In the genomic region with DNA sequence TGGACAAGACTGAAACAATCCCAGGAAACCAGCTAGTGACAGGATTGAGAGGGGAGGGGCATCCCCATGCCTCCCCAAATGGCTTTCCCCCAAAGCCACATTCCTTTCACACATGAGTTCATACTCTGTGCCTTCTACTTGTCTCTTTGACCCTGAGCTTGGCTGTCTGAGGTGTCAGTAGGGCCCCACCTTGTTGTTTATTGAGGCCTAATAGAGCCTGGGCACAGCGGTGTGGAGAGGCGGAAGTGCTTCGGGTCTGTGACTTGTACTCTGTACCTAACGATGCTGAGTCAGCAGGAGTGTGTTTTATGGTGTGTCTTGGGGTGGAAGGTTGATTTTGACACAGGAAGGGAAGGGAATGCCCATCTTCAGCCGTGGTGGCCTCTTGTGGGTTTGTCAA, we compare ENCODE assay signal across 13 mouse cellular contexts. TPM values are rescaled to one million over a fixed set of nuclear protein-coding genes. Genes with fewer than 3 reads are reported as not detected.
DNase-seq lines count a peak whose midpoint lies in the region; ATAC-seq and TF ChIP-seq lines count a peak whose summit lies in the region.
"Had no signal": no experiment of that assay in that cellular context is flagged by ENCODE, and none has a peak within 500 bp of the region (broad histone marks: within the 10 kb centered on the region; RNA-seq: fewer than 3 reads in every experiment).

No protein-coding gene starts in this region.

- no peaks in the 10 kb centered on the region for H3K27me3 ChIP-seq in heart, adult 2 months (ENCODE audit: control insufficient read depth, insufficient read depth, low read length)
- no peaks in the 10 kb centered on the region for H3K27me3 ChIP-seq in kidney, postnatal 0 days (ENCODE audit: insufficient read depth, low read length)
- H3K27me3 ChIP-seq in hindbrain, embryonic 12.5 days = no peaks in the 10 kb centered on the region
- H3K27me3 ChIP-seq: neural tube, embryonic 15.5 days had no signal

- peak; percentile 67; the same call in 1 of the 2 replicates for TF ChIP-seq EP300 in heart, adult 2 months (IDR thresholded peaks at IDR 0.05; ENCODE audit: insufficient read depth, low read depth, low read length)

- intact Hi-C loops in heart, adult 2 months (cut with DNase I) = no loop called here
- intact Hi-C loops in heart, postnatal 25 days (cut with DNase I) = no loop called here

- TF ChIP-seq POLR2A in heart, adult 2 months (IDR thresholded peaks at IDR 0.05; ENCODE audit: insufficient read depth, low read depth, low read length) = no peak

- H3K4me2 ChIP-seq in kidney, postnatal 0 days (ENCODE audit: low read length) = no peak overlapping the region
- H3K4me2 ChIP-seq in hindbrain, embryonic 12.5 days (replicated peaks) = no peak overlapping the region
- H3K4me2 ChIP-seq: neural tube, embryonic 15.5 days had no signal

- peaks cover 29% of the 10 kb centered on the region for H3K4me1 ChIP-seq in heart, adult 2 months (ENCODE audit: control insufficient read depth, insufficient read depth, low read length)
- H3K4me1 ChIP-seq in kidney, postnatal 0 days (replicated peaks; ENCODE audit: insufficient read depth, low read length) = peaks cover 9% of the 10 kb centered on the region
- H3K4me1 ChIP-seq in hindbrain, embryonic 12.5 days = no peaks in the 10 kb centered on the region
- H3K4me1 ChIP-seq: neural tube, embryonic 15.5 days had no signal

- peak; percentile 94 for ATAC-seq in kidney, postnatal 0 days (replicated peaks; ENCODE audit: low FRiP score, low read depth)
- no peak for ATAC-seq in hindbrain, embryonic 12.5 days (ENCODE audit: low FRiP score)
- ATAC-seq: midbrain, embryonic 16.5 days had no signal

- H3K27ac ChIP-seq in heart, adult 2 months = peak overlapping the region; percentile 36
- H3K27ac ChIP-seq in kidney, postnatal 0 days = peak overlapping the region; percentile 50
- H3K27ac ChIP-seq in hindbrain, embryonic 12.5 days = no peak overlapping the region
- H3K27ac ChIP-seq in layer of hippocampus, adult 2 months = no peak overlapping the region; the same call in 1 of the 2 replicates
- H3K27ac ChIP-seq: neural tube, embryonic 15.5 days had no signal

- TF ChIP-seq CTCF in heart, adult 2 months (IDR thresholded peaks at IDR 0.05) = no peak
- TF ChIP-seq CTCF in kidney, postnatal 0 days (IDR thresholded peaks at IDR 0.05; ENCODE audit: low read depth) = no peak
- TF ChIP-seq CTCF in layer of hippocampus, adult 2 months (conservative IDR thresholded peaks at IDR 0.05) = no peak

- peaks cover 5% of the 10 kb centered on the region for H3K79me2 ChIP-seq in heart, adult 2 months (replicated peaks; ENCODE audit: control insufficient read depth, insufficient read depth, low read length)

- 35% methylated on average over 5 of the region's 5 CpGs for WGBS in heart, adult 2 months
- 12% methylated on average over 5 of the region's 5 CpGs for WGBS in kidney, postnatal 0 days
- 76% methylated on average over 5 of the region's 5 CpGs for WGBS in hindbrain, embryonic 12.5 days

- H3K4me3 ChIP-seq in heart, adult 2 months = no peak overlapping the region
- H3K4me3 ChIP-seq in kidney, postnatal 0 days (replicated peaks; ENCODE audit: low read depth, low read length) = no peak overlapping the region
- no peak overlapping the region for H3K4me3 ChIP-seq in hindbrain, embryonic 12.5 days
- no peak overlapping the region for H3K4me3 ChIP-seq in layer of hippocampus, adult 2 months
- H3K4me3 ChIP-seq: neural tube, embryonic 15.5 days had no signal

- H3K36me3 ChIP-seq in heart, adult 2 months (ENCODE audit: control insufficient read depth, insufficient read depth, low read length) = peaks cover 13% of the 10 kb centered on the region
- no peaks in the 10 kb centered on the region for H3K36me3 ChIP-seq in kidney, postnatal 0 days (ENCODE audit: insufficient read depth, low read length)
- no peaks in the 10 kb centered on the region for H3K36me3 ChIP-seq in hindbrain, embryonic 12.5 days
- H3K36me3 ChIP-seq: neural tube, embryonic 15.5 days had no signal

- no peaks in the 10 kb centered on the region for H3K9me3 ChIP-seq in kidney, postnatal 0 days (replicated peaks; ENCODE audit: low read length)
- H3K9me3 ChIP-seq in hindbrain, embryonic 12.5 days (replicated peaks) = no peaks in the 10 kb centered on the region
- H3K9me3 ChIP-seq: neural tube, embryonic 15.5 days had no signal

- peak in 1 of 2 experiments; percentile 20 for DNase-seq in heart, adult 2 months
- no peak for DNase-seq in heart, postnatal 25 days (ENCODE audit: low spot score)
- peak; percentile 31 for DNase-seq in lung, postnatal 10 days
- no peak for DNase-seq in lung, postnatal 25 days (ENCODE audit: low spot score)
- peak; percentile 80 for DNase-seq in kidney, postnatal 0 days (ENCODE audit: low spot score)
- peak; percentile 73 for DNase-seq in yolk sac, embryonic 10.5 days (ENCODE audit: low spot score)
- DNase-seq in layer of hippocampus, adult 2 months (ENCODE audit: low spot score in 2 of 2) = no peak
- DNase-seq: adrenal gland, adult 2 months; lung, postnatal 14 days; right cerebral cortex, postnatal 14 days had no signal

- H3K9ac ChIP-seq in heart, adult 2 months (ENCODE audit: low read depth, low read length) = no peak overlapping the region
- H3K9ac ChIP-seq in kidney, postnatal 0 days (ENCODE audit: low read depth, low read length) = no peak overlapping the region
- H3K9ac ChIP-seq in hindbrain, embryonic 12.5 days = no peak overlapping the region
- H3K9ac ChIP-seq: neural tube, embryonic 15.5 days had no signal

RNA-seq across cellular contexts. Expression of a gene that starts 26.4 kb away (rescaled TPM):
- total RNA-seq in heart, adult 2 months (2021) = 10 to 100 TPM; 87.7 to 89.1 TPM
- polyA plus RNA-seq in heart, adult 2 months (2012; rRNA removed) = 44.8 and 53.7 TPM in 2 replicates
- total RNA-seq in heart, postnatal 25 days (2021) = 100 to 1,000 TPM in 1 of 2 experiments, 10 to 100 TPM in 1; 93.4 to 103 TPM
- polyA plus RNA-seq in kidney, postnatal 0 days (2015; fragmentation: Nextera tagmentation; extraction: Ambion mirVana) = 5.1 and 5.7 TPM in 2 replicates
- polyA plus RNA-seq in hindbrain, embryonic 12.5 days (2016; fragmentation: Nextera tagmentation; extraction: Ambion mirVana) = 1.6 and 2.3 TPM in 2 replicates
- 100 to 1,000 TPM; 667 to 694 TPM for total RNA-seq in layer of hippocampus, adult 2 months (2021)

Comparison
In these comparisons a context has a peak if more than half of its experiments do, and no peak if none do; other contexts are left out.
1. DNase-seq: peak in lung, postnatal 10 days (single experiment), kidney, postnatal 0 days (single experiment) and yolk sac, embryonic 10.5 days (single experiment); none in heart, postnatal 25 days (single experiment), lung, postnatal 25 days (single experiment) and layer of hippocampus, adult 2 months (0 of 2).
2. H3K27ac ChIP-seq: peak in heart, adult 2 months (single experiment) and kidney, postnatal 0 days (single experiment); none in hindbrain, embryonic 12.5 days (single experiment) and layer of hippocampus, adult 2 months (single experiment).
3. RNA of a gene that starts 26.4 kb away (total RNA-seq): 667 to 694 TPM in layer of hippocampus, adult 2 months; 93.4 to 103 TPM in heart, postnatal 25 days and 87.7 to 89.1 TPM in heart, adult 2 months; every median in the first group is over 4 times any median in the second.